Mouse (Mus musculus): ENCODE data around the gene Rnf150. TPM values are rescaled to one million over a fixed set of nuclear protein-coding genes. Genes with fewer than 3 reads are reported as not detected.

Gene Rnf150
- polyA plus RNA-seq, 1 experiment from 2014 or later = 1.8 TPM

GRCm38 (mm10) chr8:82959491-82959890 is 96.3 kb downstream of the Rnf150 start:
- Histone ChIP-seq H3K27me3 (no peaks in the 10 kb centered on the region), H3K4me1 (0 out of 2 replicates have a peak, but pooled peaks cover 3% of the 10 kb centered on the region), H3K4me3 (no peak overlapping the region), H3K36me3 (no peaks in the 10 kb centered on the region), H3K9me3 (no peaks in the 10 kb centered on the region), H3K9ac (replicated peaks) (no peak overlapping the region), H3K27ac (replicated peaks) (no peak overlapping the region), H3K4me2 (replicated peaks) (no peak overlapping the region)
- WGBS = 87% methylated on average over 3 of the region's 3 CpGs
- no peak for ATAC-seq (replicated peaks)

DNA sequence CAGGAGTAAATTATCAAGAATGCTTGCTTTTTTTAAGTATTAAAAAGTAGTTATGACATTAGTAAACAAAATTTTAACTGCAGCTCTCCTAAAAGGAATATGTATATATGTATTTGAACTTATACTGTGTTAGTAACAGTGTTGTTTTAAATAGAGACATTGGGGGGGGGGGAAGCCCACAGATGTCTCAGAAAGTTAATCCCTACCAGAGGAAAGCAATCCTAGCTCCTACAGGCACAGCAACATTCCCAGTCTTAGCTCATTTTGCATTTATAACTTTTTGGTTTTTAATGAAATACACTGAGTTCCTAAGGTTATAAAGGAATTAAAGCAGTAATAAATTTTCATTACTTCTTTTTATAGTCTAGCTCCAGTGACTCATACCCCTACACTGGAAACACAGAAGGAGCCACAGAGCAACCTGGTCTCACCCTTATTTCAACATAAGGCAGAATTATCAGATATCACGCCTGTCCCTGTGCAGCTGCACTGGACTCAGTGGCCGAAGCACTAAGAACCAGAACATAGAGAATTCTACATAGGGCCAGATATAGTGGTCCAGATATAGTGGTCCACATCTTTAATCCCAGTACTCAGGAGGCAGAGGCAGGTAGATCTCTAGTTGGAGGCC is 96.9 kb downstream of the Rnf150 start:
- 98% methylated on average over 2 of the region's 2 CpGs for WGBS
- no peak for ATAC-seq (replicated peaks)
- H3K4me2 ChIP-seq (replicated peaks) = no peak overlapping the region
- no peak overlapping the region for H3K4me3 ChIP-seq
- H3K4me1 ChIP-seq = 0 out of 2 replicates have a peak, but pooled peaks cover 2% of the 10 kb centered on the region
- H3K36me3 ChIP-seq = no peaks in the 10 kb centered on the region
- no peaks in the 10 kb centered on the region for H3K9me3 ChIP-seq
- no peak overlapping the region for H3K27ac ChIP-seq (replicated peaks)
- no peaks in the 10 kb centered on the region for H3K27me3 ChIP-seq
- H3K9ac ChIP-seq (replicated peaks) = no peak overlapping the region

GRCm38 (mm10) chr8:82964537-82964936 is 101.4 kb downstream of the Rnf150 start:
- no peak for ATAC-seq (replicated peaks)
- H3K36me3 ChIP-seq = no peaks in the 10 kb centered on the region
- H3K9ac ChIP-seq (replicated peaks) = no peak overlapping the region
- no peaks in the 10 kb centered on the region for H3K27me3 ChIP-seq
- peaks cover 10% of the 10 kb centered on the region; the same call in 1 of the 2 replicates for H3K4me1 ChIP-seq
- no peak overlapping the region for H3K4me2 ChIP-seq (replicated peaks)
- no peaks in the 10 kb centered on the region for H3K9me3 ChIP-seq
- no peak overlapping the region for H3K27ac ChIP-seq (replicated peaks)
- WGBS = 90% methylated on average over 2 of the region's 2 CpGs
- no peak overlapping the region for H3K4me3 ChIP-seq

GRCm38 (mm10) chr8:82967879-82968678 is 104.9 kb downstream of the Rnf150 start:
- H3K9ac ChIP-seq (replicated peaks) = no peak overlapping the region
- no peak overlapping the region for H3K27ac ChIP-seq (replicated peaks)
- no peak overlapping the region for H3K4me2 ChIP-seq (replicated peaks)
- no peaks in the 10 kb centered on the region for H3K36me3 ChIP-seq
- H3K4me1 ChIP-seq = peaks cover 17% of the 10 kb centered on the region
- H3K4me3 ChIP-seq = no peak overlapping the region
- WGBS = 75% methylated on average over 8 of the region's 8 CpGs
- ATAC-seq (replicated peaks) = peak; percentile 60; the same call in 1 of the 2 replicates
- H3K9me3 ChIP-seq = no peaks in the 10 kb centered on the region
- H3K27me3 ChIP-seq = no peaks in the 10 kb centered on the region

DNA sequence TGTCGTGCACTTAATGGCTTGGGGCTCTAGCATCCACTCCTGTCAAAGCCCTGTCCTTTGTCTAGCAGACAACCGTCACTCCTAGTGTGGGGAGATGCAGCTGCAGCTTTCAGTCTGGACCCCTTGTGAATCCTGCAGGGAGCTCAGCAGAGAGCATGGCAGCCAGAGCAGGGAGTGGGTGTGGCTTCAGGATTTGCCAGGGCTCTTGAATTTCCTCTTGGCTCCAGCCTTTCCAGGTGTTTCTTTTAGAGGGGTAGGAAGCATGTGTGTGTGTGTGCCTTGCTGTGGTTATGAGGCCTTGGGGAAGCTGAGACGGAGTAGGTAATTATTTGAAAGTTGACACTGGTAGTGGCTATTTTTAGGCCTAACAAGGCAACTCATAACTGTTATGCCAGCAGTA is 106.8 kb downstream of the Rnf150 start:
- Histone ChIP-seq H3K4me2 (replicated peaks) (no peak overlapping the region), H3K4me1 (peaks cover 22% of the 10 kb centered on the region), H3K4me3 (no peak overlapping the region), H3K27ac (replicated peaks) (no peak overlapping the region), H3K9ac (replicated peaks) (no peak overlapping the region), H3K9me3 (no peaks in the 10 kb centered on the region), H3K36me3 (no peaks in the 10 kb centered on the region), H3K27me3 (no peaks in the 10 kb centered on the region)
- 0 out of 2 replicates have a peak, but pooled peaks have one; percentile 59 for ATAC-seq (replicated peaks)
- WGBS = 27% methylated on average over 3 of the region's 3 CpGs

GRCm38 (mm10) chr8:82972812-82973211 is 109.7 kb downstream of the Rnf150 start:
- Histone ChIP-seq H3K27ac (replicated peaks) (no peak overlapping the region), H3K36me3 (no peaks in the 10 kb centered on the region), H3K9me3 (no peaks in the 10 kb centered on the region), H3K9ac (replicated peaks) (no peak overlapping the region), H3K4me3 (no peak overlapping the region), H3K4me1 (peaks cover 18% of the 10 kb centered on the region), H3K4me2 (replicated peaks) (no peak overlapping the region), H3K27me3 (no peaks in the 10 kb centered on the region)
- no peak for ATAC-seq (replicated peaks)
- WGBS = 72% methylated on average over 3 of the region's 3 CpGs

DNA sequence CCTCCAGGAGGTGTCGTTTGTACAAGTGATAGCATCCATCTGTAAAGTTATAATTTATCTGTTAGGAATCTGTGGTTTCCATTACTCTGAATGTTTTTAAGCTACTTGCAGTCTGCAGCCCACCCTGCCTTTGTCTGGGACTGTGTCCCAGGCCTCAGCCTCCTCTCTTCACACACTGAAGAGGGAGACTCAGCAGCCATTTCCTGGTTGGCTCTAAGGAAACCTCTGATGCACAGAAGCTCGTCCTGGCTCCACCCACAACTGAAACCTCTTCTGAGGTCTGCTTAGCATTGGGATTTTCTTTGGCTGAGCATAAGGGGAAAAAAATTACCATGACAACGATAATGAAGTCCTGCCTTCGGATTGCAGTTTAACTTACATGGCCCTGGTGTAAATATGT is 110.2 kb downstream of the Rnf150 start:
- H3K4me1 ChIP-seq = peaks cover 14% of the 10 kb centered on the region
- ATAC-seq (replicated peaks) = peak; percentile 68
- H3K4me2 ChIP-seq (replicated peaks) = no peak overlapping the region
- peak overlapping the region; percentile 60 for H3K27ac ChIP-seq (replicated peaks)
- H3K36me3 ChIP-seq = no peaks in the 10 kb centered on the region
- no peaks in the 10 kb centered on the region for H3K27me3 ChIP-seq
- no peak overlapping the region for H3K4me3 ChIP-seq
- WGBS = 44% methylated on average over 4 of the region's 4 CpGs
- no peak overlapping the region for H3K9ac ChIP-seq (replicated peaks)
- no peaks in the 10 kb centered on the region for H3K9me3 ChIP-seq

GRCm38 (mm10) chr8:82981244-82981855 is 118.2 kb downstream of the Rnf150 start:
- ATAC-seq (replicated peaks) = no peak; the same call in 1 of the 2 replicates
- Histone ChIP-seq H3K4me2 (replicated peaks) (no peak overlapping the region), H3K4me3 (no peak overlapping the region), H3K27ac (replicated peaks) (no peak overlapping the region), H3K4me1 (no peaks in the 10 kb centered on the region), H3K27me3 (no peaks in the 10 kb centered on the region), H3K36me3 (no peaks in the 10 kb centered on the region), H3K9me3 (no peaks in the 10 kb centered on the region), H3K9ac (replicated peaks) (no peak overlapping the region)
- 83% methylated on average over 4 of the region's 4 CpGs for WGBS

DNA sequence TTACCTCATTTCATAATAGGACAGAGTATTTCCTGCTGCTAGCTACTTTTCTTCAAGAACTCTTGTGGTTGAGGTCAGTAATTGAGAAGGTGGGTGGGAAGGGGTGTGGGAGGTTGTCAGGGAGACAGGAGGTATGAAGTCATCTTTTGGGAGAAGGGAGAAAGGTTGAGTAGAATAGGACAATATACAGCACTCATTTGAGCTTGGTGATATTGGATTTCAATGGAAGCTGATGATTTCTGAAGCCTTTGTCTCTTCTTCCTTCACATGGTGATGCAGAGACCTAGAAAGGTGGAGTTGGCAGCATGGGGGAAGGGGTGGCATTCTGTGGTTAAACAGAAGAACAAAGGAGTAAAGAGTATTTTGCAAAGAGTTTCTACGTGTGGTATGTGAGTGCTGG is 119.7 kb downstream of the Rnf150 start:
- H3K27ac ChIP-seq (replicated peaks) = no peak overlapping the region
- ATAC-seq (replicated peaks) = no peak
- no peaks in the 10 kb centered on the region for H3K27me3 ChIP-seq
- 0 out of 2 replicates have a peak, but pooled peaks cover 1% of the 10 kb centered on the region for H3K4me1 ChIP-seq
- no peak overlapping the region for H3K4me3 ChIP-seq
- H3K4me2 ChIP-seq (replicated peaks) = no peak overlapping the region
- no peaks in the 10 kb centered on the region for H3K36me3 ChIP-seq
- WGBS = 72% methylated on average over 1 of the region's 1 CpGs
- H3K9ac ChIP-seq (replicated peaks) = no peak overlapping the region
- no peaks in the 10 kb centered on the region for H3K9me3 ChIP-seq

DNA sequence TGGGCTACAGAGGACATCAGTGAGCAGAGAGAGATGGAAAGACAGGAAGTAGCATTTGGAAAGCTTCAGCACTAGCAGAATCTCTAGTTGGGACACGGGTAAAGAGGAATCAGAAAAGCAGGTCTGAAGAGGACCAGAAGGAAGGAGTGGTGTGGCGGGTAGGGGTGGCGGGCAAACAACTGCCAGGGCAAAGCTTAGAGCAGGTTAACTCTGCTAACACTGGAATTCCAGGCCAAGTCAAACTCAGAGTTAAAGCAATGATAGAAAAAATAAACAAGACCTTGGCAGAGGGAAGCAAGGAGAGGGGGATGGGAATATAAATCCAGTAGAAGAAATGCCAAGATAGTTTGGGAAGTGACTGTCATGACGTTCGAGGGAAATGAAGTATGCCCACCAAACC is 120.1 kb downstream of the Rnf150 start:
- ATAC-seq (replicated peaks) = no peak
- Histone ChIP-seq H3K4me1 (0 out of 2 replicates have a peak, but pooled peaks cover 3% of the 10 kb centered on the region), H3K9ac (replicated peaks) (no peak overlapping the region), H3K4me3 (no peak overlapping the region), H3K36me3 (no peaks in the 10 kb centered on the region), H3K27ac (replicated peaks) (no peak overlapping the region), H3K27me3 (no peaks in the 10 kb centered on the region), H3K9me3 (no peaks in the 10 kb centered on the region), H3K4me2 (replicated peaks) (no peak overlapping the region)
- 87% methylated on average over 5 of the region's 5 CpGs for WGBS

DNA sequence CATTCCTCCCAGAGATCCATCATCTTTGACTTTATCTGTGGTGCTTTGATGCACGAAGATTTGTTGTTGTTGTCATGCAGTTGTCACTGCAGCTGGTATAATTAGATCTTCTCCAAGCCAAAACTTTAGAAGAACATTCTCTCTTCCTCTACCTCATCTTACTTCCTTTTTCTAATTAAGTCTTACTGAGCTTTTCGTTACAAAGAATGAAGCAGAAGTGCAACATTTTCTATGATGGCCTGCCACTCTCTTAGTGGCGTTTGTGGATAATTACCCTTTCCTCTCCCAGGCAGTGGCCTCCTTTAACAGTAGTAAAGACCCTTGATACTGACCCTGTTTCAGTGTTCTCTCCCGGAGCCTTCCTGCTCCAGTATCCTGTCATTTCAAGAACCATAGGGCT is 128.9 kb downstream of the Rnf150 start:
- no peak for ATAC-seq (replicated peaks)
- Histone ChIP-seq H3K4me2 (replicated peaks) (no peak overlapping the region), H3K4me1 (0 out of 2 replicates have a peak, but pooled peaks cover 3% of the 10 kb centered on the region), H3K36me3 (no peaks in the 10 kb centered on the region), H3K4me3 (no peak overlapping the region), H3K9ac (replicated peaks) (no peak overlapping the region), H3K9me3 (no peaks in the 10 kb centered on the region), H3K27ac (replicated peaks) (no peak overlapping the region), H3K27me3 (no peaks in the 10 kb centered on the region)
- 77% methylated on average over 4 of the region's 4 CpGs for WGBS

DNA sequence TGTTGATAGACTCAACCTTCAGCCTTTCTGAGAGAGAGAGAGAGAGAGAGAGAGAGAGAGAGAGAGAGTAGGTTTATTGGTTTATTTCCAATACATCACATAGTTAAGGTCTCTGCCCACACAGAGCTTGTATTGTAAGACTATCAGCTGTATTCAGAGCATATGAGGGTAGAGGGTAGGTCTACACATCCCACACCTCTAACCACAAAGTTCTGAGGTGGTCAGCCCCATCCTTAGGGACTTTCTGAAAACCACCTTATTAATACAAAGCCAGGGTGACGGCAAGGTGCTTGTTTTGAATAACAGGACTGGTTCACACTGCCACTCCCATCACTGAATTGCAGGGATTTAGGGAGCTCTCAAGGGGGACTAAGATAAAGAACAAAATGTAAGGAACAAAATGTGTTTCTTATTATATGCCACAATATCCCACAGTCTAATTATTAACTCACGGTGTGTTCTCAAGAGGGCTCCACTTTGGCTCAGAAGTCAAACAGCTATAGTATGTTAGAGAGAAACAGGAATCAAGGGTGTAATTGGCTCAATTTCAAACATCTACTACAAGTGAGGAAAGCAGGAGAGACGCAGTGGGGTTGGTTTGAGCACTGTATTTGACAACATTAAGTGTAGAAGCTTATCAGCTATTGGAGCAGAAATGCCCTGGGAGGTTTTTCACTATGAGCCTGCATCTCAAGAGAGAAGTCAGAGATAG is 132.7 kb downstream of the Rnf150 start:
- 78% methylated on average over 3 of the region's 3 CpGs for WGBS
- no peaks in the 10 kb centered on the region for H3K9me3 ChIP-seq
- no peaks in the 10 kb centered on the region for H3K36me3 ChIP-seq
- H3K4me3 ChIP-seq = no peak overlapping the region
- H3K4me1 ChIP-seq = no peaks in the 10 kb centered on the region
- H3K9ac ChIP-seq (replicated peaks) = no peak overlapping the region
- ATAC-seq (replicated peaks) = no peak
- no peaks in the 10 kb centered on the region for H3K27me3 ChIP-seq
- H3K27ac ChIP-seq (replicated peaks) = no peak overlapping the region
- no peak overlapping the region for H3K4me2 ChIP-seq (replicated peaks)

All from forebrain, embryonic 15.5 days (tissue).